Mouse (Mus musculus) monocyte, adult 2 months (primary cell): ENCODE measurements at regions not wholly inside any gene's neighbourhood (a gene's known extent, or its start where the extent isn't known, plus 50 kb on each side); places are given as distances from the start of the nearest gene placed in this dataset.

Experiments used
- DNase-seq, 2 experiments: peaks; one replicate each; pipeline ENCODE4 v3.0.0; 2022; ENCODE audit warnings: low spot score in 2 of 2, low read depth in 1 of 2

- no peak for DNase-seq
Observed at GRCm38 (mm10) chr15:61927385-61928120, 1004.7 kb upstream of the A1bg start.

- DNase-seq = no peak
Observed at GRCm38 (mm10) chr15:61920041-61920440, 997.2 kb upstream of the A1bg start.

- DNase-seq = no peak
Observed at GRCm38 (mm10) chr15:61913546-61914160, 990.8 kb upstream of the A1bg start.

GRCm38 (mm10) chr15:61905165-61905845 lies 982.5 kb upstream of the A1bg start:
- DNase-seq = no peak

GRCm38 (mm10) chr15:61899809-61900208 lies 977.0 kb upstream of the A1bg start:
- DNase-seq = no peak

- no peak for DNase-seq
Observed at GRCm38 (mm10) chr15:61897566-61897965, 974.8 kb upstream of the A1bg start.

- no peak for DNase-seq
Observed at GRCm38 (mm10) chr15:61890330-61890729, 967.5 kb upstream of the A1bg start.

GRCm38 (mm10) chr15:61888569-61889326 lies 965.9 kb upstream of the A1bg start:
- no peak for DNase-seq

- DNase-seq = no peak
Observed at GRCm38 (mm10) chr15:61879408-61879807, 956.6 kb upstream of the A1bg start.

GRCm38 (mm10) chr15:61873047-61873446 lies 950.2 kb upstream of the A1bg start:
- DNase-seq = no peak

- DNase-seq = no peak
Observed at GRCm38 (mm10) chr15:61860759-61861158, 937.9 kb upstream of the A1bg start.

- no peak for DNase-seq
Observed at GRCm38 (mm10) chr15:61855880-61856279, 933.1 kb upstream of the A1bg start.

GRCm38 (mm10) chr15:61812671-61813070 lies 889.9 kb upstream of the A1bg start:
- no peak for DNase-seq

- DNase-seq = no peak
Observed at GRCm38 (mm10) chr15:61805379-61805778, 882.6 kb upstream of the A1bg start.

- no peak for DNase-seq
Observed at GRCm38 (mm10) chr15:61800155-61800554, 877.3 kb upstream of the A1bg start.

GRCm38 (mm10) chr15:61797827-61798226 lies 875.0 kb upstream of the A1bg start:
- no peak for DNase-seq

- no peak for DNase-seq
Observed at GRCm38 (mm10) chr15:61794506-61794905, 871.7 kb upstream of the A1bg start.

GRCm38 (mm10) chr15:61789847-61790562 lies 867.2 kb upstream of the A1bg start:
- no peak for DNase-seq

GRCm38 (mm10) chr15:61787046-61787445 lies 864.2 kb upstream of the A1bg start:
- DNase-seq = no peak

GRCm38 (mm10) chr15:61781531-61781930 lies 858.7 kb upstream of the A1bg start:
- no peak for DNase-seq

- DNase-seq = no peak
Observed at GRCm38 (mm10) chr15:61772996-61773395, 850.2 kb upstream of the A1bg start.
